Mouse (Mus musculus) layer of hippocampus, postnatal 25 days (tissue): ENCODE measurements around the gene Slc29a2. TPM values are rescaled to one million over a fixed set of nuclear protein-coding genes. Genes with fewer than 3 reads are reported as not detected.

Experiments used
- DNase-seq, 2 experiments: peaks; one replicate each; pipeline ENCODE4 v3.0.0; 2022; ENCODE audit warnings: mixed read lengths in 2 of 2, low spot score in 1 of 2; ENCODE audit errors: extremely low spot score in 1 of 2
- total RNA-seq, 2 experiments: library from RNA; stranded (reverse); gene quantifications; 2 replicates each; pipeline ENCODE4 v1.2.3; 2021

The Slc29a2 gene
- total RNA-seq, 2 experiments from 2014 or later: 14.2 to 17.6 TPM

DNA sequence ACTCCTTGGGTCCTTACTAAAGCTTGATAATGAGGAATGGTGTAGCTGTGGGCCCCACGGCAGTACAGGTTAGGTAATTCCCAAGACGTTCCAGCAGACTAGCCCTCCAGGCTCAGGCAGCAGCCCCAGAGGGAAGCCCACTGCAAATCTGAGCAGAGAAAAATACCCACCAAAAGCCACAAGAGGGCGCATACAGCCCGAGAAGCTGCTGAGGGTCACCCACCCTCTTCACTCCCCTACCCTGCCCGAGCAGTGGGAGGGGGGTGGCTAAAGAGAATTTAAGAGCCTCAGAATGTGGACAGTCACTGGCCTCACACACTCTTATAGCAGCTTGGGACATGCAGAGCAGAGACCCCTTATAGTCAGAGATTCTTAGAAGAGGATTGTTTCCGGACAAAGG, 32.6 kb downstream of the Slc29a2 start:
- peak in 1 of 2 experiments; percentile 44 for DNase-seq

DNA sequence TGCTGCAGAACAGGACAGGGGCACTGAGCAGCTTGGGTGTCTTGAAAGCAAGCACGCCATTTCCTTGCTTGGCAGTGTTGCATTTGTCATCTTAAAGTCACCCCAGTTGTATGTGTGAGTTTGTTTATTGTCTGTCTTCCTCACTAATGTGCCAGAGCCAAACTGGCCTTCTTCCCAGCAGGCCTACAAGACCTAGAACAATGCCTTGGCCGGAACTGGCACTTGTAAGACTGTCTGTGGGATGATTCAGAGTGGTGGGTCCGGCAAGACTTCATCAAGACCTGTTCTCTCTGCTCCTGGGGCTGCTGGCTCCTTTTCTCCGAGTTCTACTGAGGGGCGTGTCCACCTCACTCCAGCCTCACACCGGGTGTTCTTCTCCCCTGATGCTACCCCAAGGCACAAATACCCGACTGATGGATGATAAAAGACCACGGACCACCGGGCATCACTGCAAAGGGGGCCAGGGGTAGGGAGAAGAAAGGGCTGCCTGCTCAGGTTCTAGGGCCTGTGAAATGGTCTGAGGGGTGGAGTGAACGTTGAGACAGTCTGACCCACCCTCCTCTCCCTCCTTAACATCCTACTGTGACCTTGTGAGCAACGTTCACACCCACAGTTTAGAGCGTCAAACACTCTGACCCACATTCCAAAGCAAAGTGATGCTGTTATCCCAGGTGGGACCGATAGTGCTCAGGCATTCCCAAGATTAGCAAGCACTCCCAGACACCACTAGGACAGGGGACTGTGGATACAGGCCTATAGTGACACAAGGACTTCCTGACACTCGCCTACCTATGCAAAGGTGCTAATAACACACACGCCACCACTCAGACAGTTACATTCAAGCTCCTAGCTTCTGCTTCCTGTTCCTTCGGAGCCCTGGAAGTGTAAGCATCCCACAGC, 34.5 kb downstream of the Slc29a2 start:
- DNase-seq: no peak

GRCm38 (mm10) chr19:5058801-5059771, 35.4 kb downstream of the Slc29a2 start:
- no peak for DNase-seq

DNA sequence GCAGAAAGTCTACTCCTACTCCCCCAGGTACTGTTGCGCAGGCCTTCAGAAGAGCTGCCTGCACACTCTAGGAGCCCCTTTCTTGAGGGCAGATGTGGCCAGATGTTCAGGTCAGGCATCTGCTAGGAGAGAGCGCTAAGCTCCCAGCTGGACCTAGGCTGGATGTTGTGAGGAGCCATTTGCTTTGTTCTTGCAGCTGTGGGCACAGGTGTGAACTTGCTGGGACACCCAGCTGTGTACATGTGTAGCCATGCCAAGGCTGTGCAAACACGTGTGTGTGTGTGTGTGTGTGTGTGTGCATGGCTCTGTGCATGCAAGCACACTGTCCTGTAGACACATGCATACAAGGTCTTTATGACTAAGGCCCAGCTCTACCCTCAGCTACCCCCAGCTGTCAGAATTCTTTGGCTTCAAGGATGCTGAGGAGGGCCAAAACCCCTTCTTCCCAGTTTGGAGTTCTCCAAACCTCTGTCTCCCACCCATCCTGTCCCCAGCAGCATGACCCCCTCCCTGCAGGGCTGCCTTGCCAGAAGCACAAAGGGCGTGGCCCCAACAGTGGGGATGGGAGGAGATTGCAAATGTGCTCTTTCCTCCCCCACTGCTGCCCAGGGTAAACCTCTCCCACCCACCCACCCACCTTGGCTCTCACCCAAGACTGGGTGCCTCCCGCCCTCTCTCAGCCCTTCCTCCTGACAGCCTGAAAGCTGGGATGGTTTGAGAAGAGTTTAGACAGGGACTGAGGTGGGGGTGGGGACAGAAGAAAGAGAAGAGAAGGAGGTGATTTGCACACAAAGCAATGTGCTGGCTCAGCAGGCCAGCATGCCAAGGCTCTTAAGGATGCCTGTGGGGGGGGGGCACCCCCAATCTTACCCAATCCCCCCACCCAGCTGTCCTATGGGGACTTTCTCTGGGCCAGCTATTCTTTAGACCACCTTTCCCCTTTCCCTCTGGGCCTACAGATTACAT, 37.0 kb downstream of the Slc29a2 start:
- no peak for DNase-seq

DNA sequence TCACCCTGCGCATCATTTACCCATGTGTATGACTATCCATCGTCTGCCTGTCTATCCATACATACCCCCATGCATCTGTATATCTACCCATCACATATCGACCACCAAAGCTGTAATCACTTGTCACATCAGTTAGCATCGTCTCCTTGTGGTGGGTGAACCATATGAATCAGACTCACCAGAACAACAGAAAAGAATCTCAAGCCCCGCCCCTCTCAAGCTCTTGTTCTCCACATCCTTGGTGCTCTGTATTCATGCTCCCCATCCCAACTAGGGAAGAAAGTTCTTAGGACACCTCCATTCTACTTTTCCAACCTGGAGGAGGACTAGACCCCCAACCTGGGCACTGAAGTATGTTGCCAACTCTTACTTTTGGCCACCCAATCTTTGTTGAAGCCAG, 38.4 kb downstream of the Slc29a2 start:
- no peak for DNase-seq

- no peak for DNase-seq
Measured at GRCm38 (mm10) chr19:5062446-5062845, 38.8 kb downstream of the Slc29a2 start.

DNA sequence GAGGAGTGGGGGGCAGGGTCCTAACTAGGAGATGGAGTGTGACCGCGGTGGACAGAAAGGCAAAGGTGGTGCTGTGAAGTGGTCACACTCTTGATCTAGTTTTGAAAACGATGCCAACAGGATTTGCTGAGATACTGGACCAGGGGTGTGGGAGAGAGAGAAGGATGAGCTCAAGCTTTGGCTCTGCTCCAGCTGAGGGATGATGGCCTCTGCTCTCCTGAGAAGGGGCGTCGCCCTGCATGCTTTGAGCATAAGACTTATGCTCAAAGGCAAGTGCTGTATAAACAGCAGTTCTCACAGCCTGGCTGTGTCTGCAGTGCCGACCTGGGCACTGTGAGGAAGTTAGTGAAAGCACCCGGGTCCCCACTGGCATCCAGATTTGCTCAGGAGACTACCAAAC, 41.4 kb downstream of the Slc29a2 start:
- DNase-seq: no peak

DNA sequence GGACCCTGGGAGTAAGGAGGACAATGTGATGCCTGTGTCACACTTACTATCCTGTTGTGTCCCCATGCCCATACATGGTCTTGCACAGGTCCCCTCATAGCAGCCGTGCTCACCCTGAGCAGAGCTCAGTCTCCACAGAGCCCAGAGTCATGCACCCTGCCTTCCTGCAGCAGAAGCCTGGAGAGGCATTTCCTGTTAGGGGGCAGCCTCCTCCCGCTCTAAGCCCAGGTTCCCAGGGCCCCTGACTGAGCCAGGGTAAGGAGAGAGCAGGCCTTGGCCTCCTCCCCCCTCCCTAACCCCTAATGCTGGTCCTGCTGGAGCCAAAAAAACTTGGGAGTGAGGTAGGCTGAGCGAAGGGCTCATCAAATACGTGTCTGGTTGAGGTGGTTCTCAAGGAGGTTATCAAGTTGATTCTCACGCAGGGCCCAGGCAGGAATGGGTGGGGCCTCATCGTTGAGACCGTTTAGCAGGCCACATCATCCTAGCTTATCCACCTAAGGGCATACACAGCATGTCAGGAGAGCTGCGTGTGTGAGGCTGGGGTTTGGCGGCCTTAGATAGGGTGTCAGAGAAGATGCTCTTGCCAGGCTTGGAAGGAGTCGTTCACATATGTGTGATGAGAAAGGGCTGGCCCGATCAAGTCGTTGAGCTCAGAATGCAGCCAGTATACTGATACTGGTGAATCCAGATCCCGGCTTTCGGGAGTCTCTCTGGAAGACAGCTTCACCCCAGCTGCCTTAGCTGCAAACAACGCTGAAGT, 43.6 kb downstream of the Slc29a2 start:
- no peak for DNase-seq

DNA sequence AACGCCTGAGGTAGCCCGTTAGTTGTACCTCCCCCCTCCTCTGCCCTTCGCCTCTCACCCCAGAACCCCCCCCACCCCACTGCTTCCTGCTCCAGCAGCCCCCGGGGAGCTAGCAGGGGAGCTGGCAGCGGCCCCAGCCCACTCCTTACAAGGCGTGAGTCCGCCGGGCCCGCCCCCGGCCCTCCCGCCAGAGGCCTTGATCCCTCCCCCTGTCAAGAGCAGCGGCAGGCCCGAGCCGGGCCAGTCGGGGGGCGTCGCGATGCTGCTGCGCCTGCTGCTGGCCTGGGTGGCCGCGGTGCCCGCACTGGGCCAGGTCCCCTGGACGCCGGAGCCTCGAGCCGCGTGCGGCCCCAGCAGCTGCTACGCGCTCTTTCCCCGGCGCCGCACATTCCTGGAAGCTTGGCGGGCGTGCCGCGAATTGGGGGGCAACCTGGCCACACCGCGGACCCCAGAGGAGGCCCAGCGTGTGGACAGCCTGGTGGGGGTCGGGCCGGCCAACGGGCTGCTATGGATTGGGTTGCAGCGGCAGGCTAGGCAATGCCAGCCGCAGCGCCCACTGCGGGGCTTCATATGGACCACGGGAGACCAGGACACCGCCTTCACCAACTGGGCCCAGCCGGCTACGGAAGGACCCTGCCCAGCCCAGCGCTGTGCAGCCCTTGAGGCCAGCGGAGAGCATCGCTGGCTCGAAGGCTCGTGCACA, 44.4 kb downstream of the Slc29a2 start, which contains the start of gene Cd248:
Gene Cd248 (plus strand): TSS at position 212 of the 703 bp plus-strand sequence.
- DNase-seq: no peak

GRCm38 (mm10) chr19:5068570-5069234, 45.0 kb downstream of the Slc29a2 start:
- no peak for DNase-seq

DNA sequence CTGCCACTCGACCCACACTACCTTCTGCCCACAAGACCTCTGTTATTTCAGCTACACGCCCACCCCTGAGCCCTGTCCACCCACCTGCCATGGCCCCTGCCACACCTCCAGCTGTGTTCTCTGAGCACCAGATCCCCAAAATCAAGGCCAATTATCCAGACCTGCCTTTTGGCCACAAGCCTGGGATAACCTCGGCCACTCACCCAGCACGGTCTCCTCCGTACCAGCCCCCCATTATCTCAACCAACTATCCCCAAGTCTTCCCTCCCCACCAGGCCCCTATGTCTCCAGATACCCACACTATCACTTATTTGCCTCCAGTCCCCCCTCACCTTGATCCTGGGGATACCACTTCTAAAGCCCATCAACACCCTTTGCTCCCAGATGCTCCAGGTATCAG, 45.8 kb downstream of the Slc29a2 start:
- DNase-seq: no peak

DNA sequence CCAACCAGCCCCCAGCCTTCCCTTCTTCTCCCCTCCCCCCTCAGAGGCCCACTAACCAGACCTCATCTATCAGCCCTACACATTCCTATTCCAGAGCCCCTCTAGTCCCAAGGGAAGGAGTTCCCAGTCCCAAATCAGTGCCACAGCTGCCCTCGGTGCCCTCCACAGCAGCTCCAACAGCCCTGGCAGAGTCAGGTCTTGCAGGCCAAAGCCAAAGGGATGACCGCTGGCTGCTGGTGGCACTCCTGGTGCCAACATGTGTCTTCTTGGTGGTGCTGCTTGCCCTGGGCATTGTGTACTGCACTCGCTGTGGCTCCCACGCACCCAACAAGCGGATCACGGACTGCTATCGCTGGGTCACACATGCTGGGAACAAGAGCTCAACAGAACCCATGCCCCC, 46.3 kb downstream of the Slc29a2 start:
- no peak for DNase-seq

DNA sequence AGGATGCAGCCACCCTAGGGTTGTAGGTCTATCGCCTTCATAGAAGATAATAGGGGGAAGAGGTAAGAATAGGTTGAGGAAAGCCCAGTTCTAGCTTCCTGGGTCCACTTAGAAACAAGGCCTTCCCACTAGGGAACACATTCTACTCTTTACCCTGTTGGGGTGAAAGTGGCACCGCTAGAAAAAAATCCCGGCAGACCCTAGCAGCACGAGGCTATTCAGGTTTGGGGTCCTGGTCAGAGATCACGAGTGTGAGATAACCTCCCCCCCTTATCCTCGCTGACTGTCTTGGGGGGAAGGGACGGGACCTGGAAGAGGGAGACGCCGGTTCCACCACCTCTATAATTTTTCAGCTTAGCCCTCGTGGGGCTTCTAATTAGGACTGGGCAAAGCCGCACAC, 47.4 kb downstream of the Slc29a2 start:
- DNase-seq: no peak

- no peak for DNase-seq
Measured at GRCm38 (mm10) chr19:5071545-5072369, 48.1 kb downstream of the Slc29a2 start.

- DNase-seq: no peak
Measured at GRCm38 (mm10) chr19:5072389-5073019, 48.8 kb downstream of the Slc29a2 start.

DNA sequence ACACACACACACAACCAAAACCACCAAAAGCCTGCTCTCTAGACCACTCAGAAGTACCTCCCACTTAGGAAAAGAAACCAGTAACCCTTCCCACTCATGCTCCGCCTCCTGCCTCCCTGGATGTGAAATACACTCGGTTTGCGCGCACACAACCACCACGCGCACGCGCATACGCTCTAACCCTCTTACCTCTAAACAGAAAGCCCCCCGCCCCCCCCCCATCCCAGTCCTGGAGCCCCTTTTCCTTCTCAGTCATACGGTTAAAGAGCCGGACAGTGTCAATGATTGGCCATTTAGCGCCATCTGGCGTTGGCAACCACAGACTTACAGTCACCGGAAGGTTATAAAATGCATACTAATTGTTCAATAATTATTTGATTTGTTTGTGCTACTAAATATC, 49.4 kb downstream of the Slc29a2 start:
- DNase-seq: peak in 1 of 2 experiments; percentile 61

DNA sequence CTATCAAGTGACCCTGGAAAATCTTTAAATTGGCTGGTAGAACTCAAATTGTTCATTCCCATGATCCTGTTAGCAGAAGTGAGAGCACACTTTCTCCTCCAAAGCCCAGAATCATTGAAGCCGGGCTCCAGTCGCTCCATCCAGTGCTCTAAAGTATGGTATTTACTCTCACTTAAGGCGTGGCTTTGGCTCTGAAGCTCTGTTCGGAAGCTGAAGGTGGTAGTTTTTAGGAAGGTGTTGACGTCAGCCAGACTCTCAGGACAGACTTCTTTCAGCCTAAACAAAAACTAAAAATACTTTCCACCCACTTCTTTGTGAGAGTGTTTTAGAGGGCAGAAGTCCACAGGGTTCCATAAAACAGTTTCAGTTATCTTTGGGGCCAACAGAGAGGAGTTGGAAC, 49.9 kb downstream of the Slc29a2 start:
- no peak for DNase-seq
